ENCODE assay signal across 13 mouse cellular contexts in the genomic region with DNA sequence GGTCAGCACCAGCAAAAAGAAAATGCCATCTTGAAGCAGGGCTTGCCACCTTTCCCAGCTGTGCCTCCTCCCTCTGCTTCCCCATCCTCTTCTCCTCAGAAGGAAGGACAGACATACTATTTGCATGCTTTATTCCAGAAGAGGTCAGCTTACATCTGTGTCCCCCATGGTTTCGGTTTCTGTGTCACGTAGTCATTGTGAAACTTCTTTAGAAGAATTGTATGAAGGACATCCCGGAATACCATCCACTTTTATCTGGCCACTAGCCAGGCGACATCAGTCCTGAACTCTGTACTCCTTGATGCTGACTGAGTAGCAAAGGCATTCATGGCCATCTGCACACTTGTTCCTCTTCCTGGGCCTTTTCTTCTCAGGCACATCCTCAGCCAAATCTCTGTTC. TPM values are rescaled to one million over a fixed set of nuclear protein-coding genes. Genes with fewer than 3 reads are reported as not detected.
DNase-seq lines count a peak whose midpoint lies in the region; ATAC-seq and TF ChIP-seq lines count a peak whose summit lies in the region.
"Had no signal": no experiment of that assay in that cellular context is flagged by ENCODE, and none has a peak within 500 bp of the region (broad histone marks: within the 10 kb centered on the region; RNA-seq: fewer than 3 reads in every experiment).

No protein-coding gene starts in this region.

- no peak for ATAC-seq in kidney, embryonic 15.5 days (replicated peaks; ENCODE audit: low FRiP score)
- ATAC-seq in midbrain, embryonic 15.5 days (replicated peaks), result no peak

- no peak overlapping the region for H3K4me3 ChIP-seq in kidney, adult 2 months (ENCODE audit: insufficient read depth, low read depth, low read length)
- H3K4me3 ChIP-seq in kidney, embryonic 15.5 days (replicated peaks), result no peak overlapping the region
- H3K4me3 ChIP-seq in midbrain, embryonic 15.5 days, result no peak overlapping the region
- H3K4me3 ChIP-seq: left cerebral cortex, adult 2 months; limb, embryonic 15.5 days; megakaryocyte, embryonic 14.5 days had no signal

- H3K27ac ChIP-seq in kidney, adult 2 months (ENCODE audit: insufficient read depth, low read depth, low read length), result no peak overlapping the region
- H3K27ac ChIP-seq in kidney, embryonic 15.5 days, result no peak overlapping the region
- H3K27ac ChIP-seq in midbrain, embryonic 15.5 days, result no peak overlapping the region
- H3K27ac ChIP-seq: left cerebral cortex, adult 2 months; limb, embryonic 15.5 days had no signal

- no peaks in the 10 kb centered on the region for H3K27me3 ChIP-seq in kidney, adult 2 months (replicated peaks; ENCODE audit: control insufficient read depth, insufficient read depth, low read length)
- H3K27me3 ChIP-seq in kidney, embryonic 15.5 days, result no peaks in the 10 kb centered on the region
- H3K27me3 ChIP-seq in midbrain, embryonic 15.5 days (replicated peaks), result no peaks in the 10 kb centered on the region; the same call in 1 of the 2 replicates
- H3K27me3 ChIP-seq: limb, embryonic 15.5 days; megakaryocyte, embryonic 14.5 days had no signal

- H3K9me3 ChIP-seq in kidney, embryonic 15.5 days (replicated peaks), result no peaks in the 10 kb centered on the region
- no peaks in the 10 kb centered on the region for H3K9me3 ChIP-seq in midbrain, embryonic 15.5 days
- H3K9me3 ChIP-seq: limb, embryonic 15.5 days; megakaryocyte, embryonic 14.5 days had no signal

- TF ChIP-seq POLR2A in kidney, adult 2 months (IDR thresholded peaks at IDR 0.05; ENCODE audit: low read depth, low read length), result no peak

- intact Hi-C loops in left cerebral cortex, postnatal 25 days (cut with DNase I), result no loop called here

- peak; percentile 16 for DNase-seq in adrenal gland, adult 2 months
- no peak for DNase-seq in adrenal gland, postnatal 10 days
- peak; percentile 56 for DNase-seq in kidney, adult 2 months
- peak; percentile 2 for DNase-seq in adrenal gland, postnatal 25 days
- DNase-seq in kidney, postnatal 36 days, result peak; percentile 25 to 59
- DNase-seq in left cerebral cortex, postnatal 25 days (ENCODE audit: low spot score in 2 of 2), result no peak
- DNase-seq: cerebellum, adult 9-11 months; right cerebral cortex, postnatal 14 days had no signal

- H3K36me3 ChIP-seq in kidney, adult 2 months (ENCODE audit: control insufficient read depth, insufficient read depth, low read length), result no peaks in the 10 kb centered on the region
- no peaks in the 10 kb centered on the region for H3K36me3 ChIP-seq in kidney, embryonic 15.5 days
- no peaks in the 10 kb centered on the region for H3K36me3 ChIP-seq in midbrain, embryonic 15.5 days (replicated peaks)
- H3K36me3 ChIP-seq: limb, embryonic 15.5 days had no signal

- 65% methylated on average over 4 of the region's 4 CpGs for WGBS in kidney, adult 2 months
- 81% methylated on average over 4 of the region's 4 CpGs for WGBS in kidney, embryonic 15.5 days
- WGBS in midbrain, embryonic 15.5 days, result 83% methylated on average over 4 of the region's 4 CpGs

- no peak overlapping the region for H3K4me2 ChIP-seq in kidney, embryonic 15.5 days
- no peak overlapping the region for H3K4me2 ChIP-seq in midbrain, embryonic 15.5 days
- H3K4me2 ChIP-seq: limb, embryonic 15.5 days had no signal

- H3K4me1 ChIP-seq in kidney, adult 2 months (ENCODE audit: control insufficient read depth, insufficient read depth, low read length), result peaks cover 3% of the 10 kb centered on the region; the same call in 1 of the 2 replicates
- no peaks in the 10 kb centered on the region for H3K4me1 ChIP-seq in kidney, embryonic 15.5 days
- no peaks in the 10 kb centered on the region for H3K4me1 ChIP-seq in midbrain, embryonic 15.5 days
- H3K4me1 ChIP-seq: limb, embryonic 15.5 days had no signal

- TF ChIP-seq CTCF in kidney, adult 2 months (conservative IDR thresholded peaks at IDR 0.05; ENCODE audit: insufficient read depth, insufficient read length, low read depth, low read length), result no peak

- H3K9ac ChIP-seq in kidney, embryonic 15.5 days, result no peak overlapping the region
- H3K9ac ChIP-seq in midbrain, embryonic 15.5 days, result no peak overlapping the region
- H3K9ac ChIP-seq: limb, embryonic 15.5 days had no signal

RNA-seq across cellular contexts. Expression of a gene that starts 47.9 kb away (rescaled TPM):
- 1 to 10 TPM; 6.0 to 6.7 TPM for total RNA-seq in adrenal gland, adult 2 months (2021)
- 0.77 and 0.94 TPM in 2 replicates for polyA plus RNA-seq in adrenal gland, adult 2 months (2012; rRNA removed)
- total RNA-seq in adrenal gland, postnatal 10 days (2021), result 1 to 10 TPM; 7.4 to 8.5 TPM
- 1.2 and 1.7 TPM in 2 replicates for polyA plus RNA-seq in kidney, adult 2 months (2012; rRNA removed)
- polyA plus RNA-seq in kidney, embryonic 15.5 days (2015; fragmentation: Nextera tagmentation; extraction: Ambion mirVana), result 14.6 and 15.9 TPM in 2 replicates
- 7.9 and 9.5 TPM in 2 replicates for total RNA-seq in adrenal gland, postnatal 25 days (2021)
- total RNA-seq in left cerebral cortex, postnatal 25 days (2021), result 10 to 100 TPM in 1 of 2 experiments, 1 to 10 TPM in 1; 9.2 to 10.5 TPM
- 11.4 and 12.0 TPM in 2 replicates for polyA plus RNA-seq in midbrain, embryonic 15.5 days (2015; fragmentation: Nextera tagmentation; extraction: Ambion mirVana)

Comparison
In these comparisons a context has a peak if more than half of its experiments do, and no peak if none do; other contexts are left out.
1. DNase-seq: peak in adrenal gland, adult 2 months (single experiment), kidney, adult 2 months (single experiment), adrenal gland, postnatal 25 days (single experiment) and kidney, postnatal 36 days (2 of 2); none in adrenal gland, postnatal 10 days (single experiment) and left cerebral cortex, postnatal 25 days (0 of 2).